Mouse (Mus musculus): ENCODE measurements around the gene Ppm1b. TPM values are rescaled to one million over a fixed set of nuclear protein-coding genes. Genes with fewer than 3 reads are reported as not detected.
A peak's percentile ranks its signal among the peaks of the same experiment; 100 is the strongest.

Ppm1b gene
- polyA plus RNA-seq, 1 experiment from 2014 or later: 53.4 TPM

GRCm38 (mm10) chr17:84988514-84988913 is 32.0 kb downstream of the Ppm1b start:
- H3K4me1 ChIP-seq: peaks cover 42% of the 10 kb centered on the region
- no peaks in the 10 kb centered on the region for H3K9me3 ChIP-seq
- no peaks in the 10 kb centered on the region for H3K36me3 ChIP-seq
- no peaks in the 10 kb centered on the region for H3K27me3 ChIP-seq (replicated peaks)
- no peak overlapping the region for H3K27ac ChIP-seq (replicated peaks)
- no peak overlapping the region for H3K9ac ChIP-seq
- no peak for ATAC-seq (ENCODE audit: extremely low read depth, insufficient number of reproducible peaks, low FRiP score, low TSS enrichment)
- H3K4me3 ChIP-seq: no peak overlapping the region
- no peak overlapping the region for H3K4me2 ChIP-seq

- Histone ChIP-seq H3K9me3 (no peaks in the 10 kb centered on the region), H3K36me3 (peaks cover 29% of the 10 kb centered on the region), H3K9ac (no peak overlapping the region), H3K27me3 (replicated peaks) (no peaks in the 10 kb centered on the region), H3K27ac (replicated peaks) (no peak overlapping the region), H3K4me3 (no peak overlapping the region), H3K4me2 (no peak overlapping the region), H3K4me1 (peaks cover 24% of the 10 kb centered on the region)
- ATAC-seq (ENCODE audit: extremely low read depth, insufficient number of reproducible peaks, low FRiP score, low TSS enrichment): no peak
- WGBS: 65% methylated on average over 6 of the region's 6 CpGs
These were observed 39.3 kb downstream of the Ppm1b start for GRCm38 (mm10) chr17:84995844-84996243.

GRCm38 (mm10) chr17:84997639-84998038 is 41.1 kb downstream of the Ppm1b start:
- Histone ChIP-seq H3K4me2 (no peak overlapping the region), H3K36me3 (peaks cover 29% of the 10 kb centered on the region), H3K27me3 (replicated peaks) (no peaks in the 10 kb centered on the region), H3K9me3 (no peaks in the 10 kb centered on the region), H3K4me3 (no peak overlapping the region), H3K27ac (replicated peaks) (no peak overlapping the region), H3K9ac (no peak overlapping the region), H3K4me1 (peaks cover 24% of the 10 kb centered on the region)
- ATAC-seq (ENCODE audit: extremely low read depth, insufficient number of reproducible peaks, low FRiP score, low TSS enrichment): no peak
- 84% methylated on average over 1 of the region's 1 CpGs for WGBS

DNA sequence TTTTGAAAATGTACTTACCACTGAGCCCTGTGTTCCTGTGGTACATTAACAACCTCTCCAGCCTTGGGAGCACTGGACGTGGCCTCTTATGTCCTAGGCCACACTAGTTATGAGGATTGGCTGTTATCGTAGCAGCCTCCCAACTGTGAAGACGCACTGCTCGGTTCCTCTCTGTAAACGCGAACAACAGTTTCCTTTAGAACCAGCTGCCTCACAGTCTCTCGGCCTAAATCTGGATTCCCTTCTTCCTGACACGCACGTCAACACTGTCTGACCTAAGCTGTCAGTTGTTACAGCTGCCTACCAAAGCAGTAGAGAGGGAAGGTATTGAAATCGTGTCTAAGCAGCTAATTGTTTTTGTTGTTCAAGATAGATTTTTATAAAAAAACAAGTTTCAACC is 43.1 kb downstream of the Ppm1b start:
- no peak overlapping the region for H3K9ac ChIP-seq
- H3K27me3 ChIP-seq (replicated peaks): no peaks in the 10 kb centered on the region
- H3K27ac ChIP-seq (replicated peaks): peak overlapping the region; percentile 50
- no peak for ATAC-seq (ENCODE audit: extremely low read depth, insufficient number of reproducible peaks, low FRiP score, low TSS enrichment)
- no peaks in the 10 kb centered on the region for H3K9me3 ChIP-seq
- H3K4me1 ChIP-seq: peaks cover 23% of the 10 kb centered on the region
- peaks cover 40% of the 10 kb centered on the region for H3K36me3 ChIP-seq
- H3K4me3 ChIP-seq: no peak overlapping the region
- H3K4me2 ChIP-seq: peak overlapping the region; percentile 25
- 45% methylated on average over 10 of the region's 10 CpGs for WGBS

DNA sequence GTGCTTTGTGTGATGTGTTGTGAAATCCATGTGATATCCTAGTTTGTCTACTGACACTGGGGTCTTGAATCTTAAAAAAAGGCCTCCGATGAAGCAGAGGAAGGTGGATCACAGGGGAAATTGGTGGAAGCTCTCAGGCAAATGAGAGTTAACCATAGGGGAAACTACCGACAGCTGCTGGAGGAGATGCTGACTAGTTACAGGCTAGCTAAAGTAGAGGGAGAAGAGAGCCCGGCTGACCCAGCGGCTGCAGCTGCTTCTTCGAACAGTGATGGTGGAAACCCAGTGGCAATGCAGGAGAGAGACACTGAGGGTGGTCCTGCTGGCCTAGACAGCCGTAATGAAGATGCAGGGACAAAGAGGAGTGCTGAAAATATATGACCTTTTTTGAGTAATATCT is 56.9 kb downstream of the Ppm1b start:
- Histone ChIP-seq H3K4me1 (peaks cover 6% of the 10 kb centered on the region; the same call in 1 of the 2 replicates), H3K27ac (replicated peaks) (no peak overlapping the region), H3K4me2 (no peak overlapping the region), H3K27me3 (replicated peaks) (no peaks in the 10 kb centered on the region), H3K4me3 (no peak overlapping the region), H3K36me3 (peaks cover 28% of the 10 kb centered on the region), H3K9me3 (no peaks in the 10 kb centered on the region), H3K9ac (no peak overlapping the region)
- ATAC-seq (ENCODE audit: extremely low read depth, insufficient number of reproducible peaks, low FRiP score, low TSS enrichment): no peak
- WGBS: 81% methylated on average over 6 of the region's 6 CpGs

DNA sequence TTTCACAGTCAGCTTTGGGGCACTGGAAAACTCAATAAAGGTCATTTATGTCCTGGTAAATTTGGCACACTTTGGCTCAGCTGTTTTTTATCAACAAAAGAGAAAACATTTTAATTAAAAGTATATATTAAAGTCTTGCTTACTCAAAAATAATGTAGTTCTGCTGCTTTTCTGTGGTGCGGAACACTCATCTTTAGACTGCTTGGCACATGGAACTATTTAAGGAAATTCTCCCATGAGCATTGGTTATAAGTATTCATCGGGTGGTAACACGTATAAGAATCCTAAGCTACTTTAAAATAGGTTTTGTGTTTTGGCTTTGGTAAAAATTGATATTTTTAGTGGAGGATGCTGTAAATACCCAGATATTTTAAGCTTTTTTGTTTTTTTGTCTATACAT is 58.1 kb downstream of the Ppm1b start:
- Histone ChIP-seq H3K9me3 (no peaks in the 10 kb centered on the region), H3K4me2 (no peak overlapping the region), H3K27ac (replicated peaks) (no peak overlapping the region), H3K4me3 (no peak overlapping the region), H3K9ac (no peak overlapping the region), H3K36me3 (peaks cover 26% of the 10 kb centered on the region), H3K27me3 (replicated peaks) (no peaks in the 10 kb centered on the region), H3K4me1 (peaks cover 6% of the 10 kb centered on the region; the same call in 1 of the 2 replicates)
- ATAC-seq (ENCODE audit: extremely low read depth, insufficient number of reproducible peaks, low FRiP score, low TSS enrichment): no peak
- WGBS: 93% methylated on average over 3 of the region's 3 CpGs

DNA sequence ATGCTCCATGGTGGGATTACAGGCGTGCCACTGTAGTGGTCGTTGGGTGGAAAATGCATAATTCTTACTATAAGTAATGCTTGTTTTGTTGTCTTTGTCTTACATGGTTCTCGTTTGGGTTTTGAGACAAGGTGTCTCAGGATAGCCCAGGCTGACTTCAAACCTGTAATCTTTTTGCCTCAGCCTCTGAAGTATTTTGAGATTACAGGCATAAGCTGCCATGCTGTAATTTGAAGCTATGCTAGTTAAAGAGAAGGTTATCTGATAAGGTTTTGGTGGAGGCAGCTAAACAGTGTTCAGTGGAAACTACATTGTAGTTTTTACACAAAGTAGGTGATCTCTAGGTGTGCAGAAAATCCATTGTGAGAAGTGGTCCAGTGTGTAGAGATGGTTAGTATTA is 61.8 kb downstream of the Ppm1b start:
- Histone ChIP-seq H3K9me3 (no peaks in the 10 kb centered on the region), H3K27me3 (replicated peaks) (no peaks in the 10 kb centered on the region), H3K27ac (replicated peaks) (no peak overlapping the region), H3K4me2 (no peak overlapping the region), H3K36me3 (0 out of 2 replicates have a peak, but pooled peaks cover 2% of the 10 kb centered on the region), H3K4me3 (no peak overlapping the region), H3K4me1 (peaks cover 8% of the 10 kb centered on the region), H3K9ac (no peak overlapping the region)
- 83% methylated on average over 3 of the region's 3 CpGs for WGBS
- no peak for ATAC-seq (ENCODE audit: extremely low read depth, insufficient number of reproducible peaks, low FRiP score, low TSS enrichment)

GRCm38 (mm10) chr17:85018794-85019193 is 62.3 kb downstream of the Ppm1b start:
- H3K36me3 ChIP-seq: 0 out of 2 replicates have a peak, but pooled peaks cover 2% of the 10 kb centered on the region
- ATAC-seq (ENCODE audit: extremely low read depth, insufficient number of reproducible peaks, low FRiP score, low TSS enrichment): no peak
- peaks cover 10% of the 10 kb centered on the region for H3K4me1 ChIP-seq
- 73% methylated on average over 5 of the region's 5 CpGs for WGBS
- H3K27me3 ChIP-seq (replicated peaks): no peaks in the 10 kb centered on the region
- H3K27ac ChIP-seq (replicated peaks): no peak overlapping the region
- no peak overlapping the region for H3K4me2 ChIP-seq
- H3K9ac ChIP-seq: no peak overlapping the region
- H3K4me3 ChIP-seq: no peak overlapping the region
- no peaks in the 10 kb centered on the region for H3K9me3 ChIP-seq

DNA sequence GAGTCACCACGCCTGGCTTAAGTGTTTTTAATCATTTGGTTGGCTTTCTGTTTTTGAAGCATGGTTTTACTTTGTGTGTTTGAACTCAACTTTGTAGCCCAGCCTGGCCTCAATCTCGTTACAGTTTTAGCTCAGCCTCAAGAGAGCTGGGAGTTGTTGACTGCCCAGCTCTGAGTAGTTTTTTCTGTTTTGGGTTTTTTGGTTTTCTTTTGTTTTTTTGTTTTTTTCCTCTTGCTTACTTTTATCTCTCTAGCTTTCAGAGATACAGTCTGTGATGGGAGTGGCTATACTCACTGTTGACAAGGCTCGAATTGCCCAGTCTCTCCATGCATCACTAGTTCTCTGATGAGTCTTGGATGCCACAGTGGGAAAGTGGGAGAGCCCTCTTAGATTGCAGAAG is 63.8 kb downstream of the Ppm1b start:
- H3K9me3 ChIP-seq: no peaks in the 10 kb centered on the region
- WGBS: 85% methylated on average over 3 of the region's 3 CpGs
- peaks cover 11% of the 10 kb centered on the region for H3K4me1 ChIP-seq

GRCm38 (mm10) chr17:85023247-85024167 is 67.0 kb downstream of the Ppm1b start:
- WGBS: 61% methylated on average over 22 of the region's 22 CpGs
- H3K36me3 ChIP-seq: peaks cover 7% of the 10 kb centered on the region; the same call in 1 of the 2 replicates
- no peak for ATAC-seq (ENCODE audit: extremely low read depth, insufficient number of reproducible peaks, low FRiP score, low TSS enrichment)
- H3K9ac ChIP-seq: no peak overlapping the region
- H3K9me3 ChIP-seq: no peaks in the 10 kb centered on the region
- H3K4me1 ChIP-seq: peaks cover 5% of the 10 kb centered on the region
- no peaks in the 10 kb centered on the region for H3K27me3 ChIP-seq (replicated peaks)
- H3K4me3 ChIP-seq: no peak overlapping the region
- H3K27ac ChIP-seq (replicated peaks): no peak overlapping the region
- H3K4me2 ChIP-seq: peak overlapping the region; percentile 34; the same call in 1 of the 2 replicates

More for the DNA sequence above, 63.8 kb downstream of the Ppm1b start:
- Histone ChIP-seq H3K27me3 (replicated peaks) (no peaks in the 10 kb centered on the region), H3K4me2 (no peak overlapping the region), H3K9ac (no peak overlapping the region), H3K4me3 (no peak overlapping the region), H3K27ac (replicated peaks) (no peak overlapping the region), H3K36me3 (peaks cover 9% of the 10 kb centered on the region; the same call in 1 of the 2 replicates)
- ATAC-seq (ENCODE audit: extremely low read depth, insufficient number of reproducible peaks, low FRiP score, low TSS enrichment): no peak

- no peak for ATAC-seq (ENCODE audit: extremely low read depth, insufficient number of reproducible peaks, low FRiP score, low TSS enrichment)
- H3K4me1 ChIP-seq: peaks cover 5% of the 10 kb centered on the region; the same call in 1 of the 2 replicates
- H3K27ac ChIP-seq (replicated peaks): no peak overlapping the region
- no peaks in the 10 kb centered on the region for H3K9me3 ChIP-seq
- peaks cover 7% of the 10 kb centered on the region; the same call in 1 of the 2 replicates for H3K36me3 ChIP-seq
- H3K27me3 ChIP-seq (replicated peaks): no peaks in the 10 kb centered on the region
- H3K9ac ChIP-seq: no peak overlapping the region
- H3K4me2 ChIP-seq: no peak overlapping the region
- H3K4me3 ChIP-seq: no peak overlapping the region
- 85% methylated on average over 8 of the region's 8 CpGs for WGBS
These were observed 67.7 kb downstream of the Ppm1b start for GRCm38 (mm10) chr17:85024237-85024636.
